Mouse (Mus musculus) kidney, adult 2 months (tissue): ENCODE measurements around the gene Glt28d2.

Source experiments
- CTCF ChIP-seq: fragments of 200-500 bp; conservative IDR thresholded peaks from 2 replicates; pipeline ENCODE4 v1.5.1; 2011; ENCODE audit warnings: low read depth, mild to moderate bottlenecking, control low read depth, low read length, moderate library complexity, mixed read lengths; ENCODE audit not compliant: insufficient read depth, insufficient read length
- POLR2A ChIP-seq: fragments of 200-500 bp; IDR thresholded peaks from one replicate; pipeline ENCODE4 v1.6.1; 2011; ENCODE audit warnings: low read depth, low read length, control low read depth

GRCm38 (mm10) chr3:85833627-85834026, 53.7 kb downstream of the Glt28d2 start:
- TF ChIP-seq CTCF (no peak), POLR2A (no peak)
